Mouse (Mus musculus) R1 (cell line): Measurements from ENCODE around the gene Dcakd.

Experiments used
- DNase-seq: peaks from one replicate; pipeline ENCODE4 v3.0.0-alpha.2; 2018; ENCODE audit warnings: low read depth, low spot score

The Dcakd gene

GRCm38 (mm10) chr11:102981151-102981890, 46.8 kb downstream of the Dcakd start:
- no peak for DNase-seq

- no peak for DNase-seq
Measured at GRCm38 (mm10) chr11:102978052-102978666, 50.0 kb downstream of the Dcakd start.

GRCm38 (mm10) chr11:102975966-102976365, 52.2 kb downstream of the Dcakd start:
- peak; percentile 86 for DNase-seq

GRCm38 (mm10) chr11:102972326-102972725, 55.8 kb downstream of the Dcakd start:
- no peak for DNase-seq

GRCm38 (mm10) chr11:102971604-102972003, 56.5 kb downstream of the Dcakd start:
- DNase-seq: no peak

GRCm38 (mm10) chr11:102964547-102965091, 63.5 kb downstream of the Dcakd start:
- peak; percentile 39 for DNase-seq

- DNase-seq: peak; percentile 30
Measured at GRCm38 (mm10) chr11:102963855-102964546, 64.1 kb downstream of the Dcakd start.

- peak; percentile 28 for DNase-seq
Measured at GRCm38 (mm10) chr11:102963246-102963854, 64.8 kb downstream of the Dcakd start.

- no peak for DNase-seq
Measured at GRCm38 (mm10) chr11:102962861-102963245, 65.3 kb downstream of the Dcakd start.

GRCm38 (mm10) chr11:102961082-102961481, 67.1 kb downstream of the Dcakd start:
- DNase-seq: no peak

- DNase-seq: no peak
Measured at GRCm38 (mm10) chr11:102958870-102959269, 69.3 kb downstream of the Dcakd start.

GRCm38 (mm10) chr11:102958431-102958830, 69.7 kb downstream of the Dcakd start:
- no peak for DNase-seq

GRCm38 (mm10) chr11:102957692-102958091, 70.4 kb downstream of the Dcakd start:
- DNase-seq: no peak

GRCm38 (mm10) chr11:102956962-102957614, 71.0 kb downstream of the Dcakd start:
- DNase-seq: no peak

- no peak for DNase-seq
Measured at GRCm38 (mm10) chr11:102952922-102953321, 75.2 kb downstream of the Dcakd start.

GRCm38 (mm10) chr11:102948043-102948961, 79.8 kb downstream of the Dcakd start:
- peak; percentile 47 for DNase-seq

- no peak for DNase-seq
Measured at GRCm38 (mm10) chr11:102946992-102947343, 81.2 kb downstream of the Dcakd start.

- peak; percentile 90 for DNase-seq
Measured at GRCm38 (mm10) chr11:102946265-102946991, 81.7 kb downstream of the Dcakd start, which contains the start of gene C1ql1. Gene C1ql1, minus strand, starts transcription at chr11:102946688.
